ENCODE assay signal across 14 mouse cellular contexts in genomic region chr1:90238095-90238888, GRCm38 (mm10). TPM values are rescaled to one million over a fixed set of nuclear protein-coding genes. Genes with fewer than 3 reads are reported as not detected.
DNase-seq lines count a peak whose midpoint lies in the region; TF ChIP-seq lines count a peak whose summit lies in the region.
"Had no signal": no experiment of that assay in that cellular context is flagged by ENCODE, and none has a peak within 500 bp of the region (broad histone marks: within the 10 kb centered on the region; RNA-seq: fewer than 3 reads in every experiment).

No protein-coding gene starts in this region.

- WGBS in liver, adult 2 months, result 47% methylated on average over 9 of the region's 9 CpGs

- DNase-seq in gastrocnemius, adult 2 months, result no peak
- no peak for DNase-seq in gastrocnemius, postnatal 36 days
- DNase-seq in liver, adult 2 months (ENCODE audit: extremely low read depth, low read depth, low spot score), result peak; percentile 88
- no peak for DNase-seq in liver
- DNase-seq in heart, adult 9 months (ENCODE audit: low spot score in 2 of 2), result peak; percentile 77 to 85
- DNase-seq in ovary, adult 18-20 months (ENCODE audit: low spot score), result no peak
- DNase-seq in ovary, postnatal 14 days (ENCODE audit: low spot score), result no peak
- DNase-seq: cerebellum, adult 11 months; gastrocnemius, postnatal 25 days; right cerebral cortex, postnatal 25 days; thymus, postnatal 36 days had no signal

- no peak for TF ChIP-seq POLR2A in liver, adult 2 months (IDR thresholded peaks at IDR 0.05; ENCODE audit: extremely low read depth, insufficient read depth, low read length)

- peak overlapping the region; percentile 56 for H3K27ac ChIP-seq in gastrocnemius, adult 2 months
- no peak overlapping the region for H3K27ac ChIP-seq in liver, adult 2 months (replicated peaks; ENCODE audit: insufficient read depth, low read depth, low read length)
- H3K27ac ChIP-seq: hindbrain, embryonic 15.5 days; liver, embryonic 12.5 days had no signal

- H3K4me3 ChIP-seq in gastrocnemius, adult 2 months, result no peak overlapping the region
- H3K4me3 ChIP-seq in liver, adult 2 months (ENCODE audit: insufficient read depth, low read depth, low read length), result no peak overlapping the region
- H3K4me3 ChIP-seq: hindbrain, embryonic 15.5 days; liver, embryonic 12.5 days had no signal

- no peak for TF ChIP-seq CTCF in gastrocnemius, adult 2 months (IDR thresholded peaks at IDR 0.05)
- TF ChIP-seq CTCF in liver, adult 2 months (IDR thresholded peaks at IDR 0.05; ENCODE audit: low read depth, low read length), result no peak

- H3K4me1 ChIP-seq in liver, adult 2 months (ENCODE audit: control insufficient read depth, insufficient read depth, low read length), result peaks cover 11% of the 10 kb centered on the region
- H3K4me1 ChIP-seq: hindbrain, embryonic 15.5 days had no signal

- H3K36me3 ChIP-seq in liver, adult 2 months (ENCODE audit: control insufficient read depth, insufficient read depth, low read length), result no peaks in the 10 kb centered on the region
- H3K36me3 ChIP-seq: hindbrain, embryonic 15.5 days; liver, embryonic 12.5 days had no signal

- no peak overlapping the region for H3K9ac ChIP-seq in liver, adult 2 months (ENCODE audit: low read depth, low read length)
- H3K9ac ChIP-seq: hindbrain, embryonic 15.5 days; liver, embryonic 12.5 days had no signal

- no peaks in the 10 kb centered on the region for H3K27me3 ChIP-seq in liver, adult 2 months (ENCODE audit: control insufficient read depth, insufficient read depth, low read length)
- H3K27me3 ChIP-seq: hindbrain, embryonic 15.5 days had no signal

- intact Hi-C loops in gastrocnemius, adult 2 months (cut with DNase I), result no loop called here
- intact Hi-C loops in gastrocnemius, postnatal 36 days (cut with DNase I), result no loop called here

- H3K79me2 ChIP-seq in liver, adult 2 months (ENCODE audit: control insufficient read depth, insufficient read depth, low read length), result no peaks in the 10 kb centered on the region

RNA-seq across cellular contexts. Expression of gene Ackr3, which starts 34.5 kb away (rescaled TPM):
- total RNA-seq in gastrocnemius, adult 2 months (2021), result 10 to 100 TPM; 10.7 to 17.2 TPM
- 10 to 100 TPM in 1 of 2 experiments, 1 to 10 TPM in 1; 9.9 to 13.4 TPM for total RNA-seq in gastrocnemius, postnatal 36 days (2021)
- total RNA-seq in liver, adult 2 months (2014; rRNA removed), result 0.46 and 0.74 TPM in 2 replicates
- polyA plus RNA-seq in liver, adult 2 months (2012; rRNA removed), result 1.5 and 2.4 TPM in 2 replicates
- total RNA-seq: megakaryocyte-erythroid progenitor cell, adult 5-6 weeks had no signal

Comparison
In these comparisons a context has a peak if more than half of its experiments do, and no peak if none do; other contexts are left out.
1. DNase-seq: peak in liver, adult 2 months (single experiment) and heart, adult 9 months (2 of 2); none in gastrocnemius, adult 2 months (single experiment), gastrocnemius, postnatal 36 days (0 of 2), liver (single experiment), ovary, adult 18-20 months (single experiment) and ovary, postnatal 14 days (single experiment).